Mouse (Mus musculus) yolk sac, embryonic 10.5 days (tissue): ENCODE measurements around the gene Zkscan2.

Experiments
- DNase-seq: peaks from one replicate; pipeline ENCODE4 v3.0.0-alpha.2; 2017; ENCODE audit warnings: low spot score

Gene Zkscan2

GRCm38 (mm10) chr7:123431206-123431605 lies 69.0 kb downstream of the Zkscan2 start:
- DNase-seq: no peak

GRCm38 (mm10) chr7:123430411-123430705 lies 69.9 kb downstream of the Zkscan2 start:
- DNase-seq: no peak

- DNase-seq: peak; percentile 72
Measured at GRCm38 (mm10) chr7:123429624-123430410, 70.4 kb downstream of the Zkscan2 start.
